Mouse (Mus musculus) left cerebral cortex, adult 18-20 months (tissue): Measurements from ENCODE around the gene Tnrc6a. TPM values are rescaled to one million over a fixed set of nuclear protein-coding genes. Genes with fewer than 3 reads are reported as not detected.
"Not testable (repeated sequence)": the region's sequence is repeated elsewhere in the genome, so short reads cannot be mapped to it uniquely, and the experiment has no call there.

Source experiments
- DNase-seq, 2 experiments: peaks; one replicate each; pipeline ENCODE4 v3.0.0; 2021 to 2022; ENCODE audit warnings: low spot score in 2 of 2, mixed read lengths in 1 of 2
- long read RNA-seq, 2 experiments: library from polyadenylated mRNA; stranded (forward); transcript quantifications; one replicate each; pipeline ENCODE4 v2.0.0; 2021
- total RNA-seq, 2 experiments: library from RNA; stranded (reverse); gene quantifications; 2 replicates each; pipeline ENCODE4 v1.2.3; 2021

Tnrc6a gene
- total RNA-seq = 10 to 100 TPM; 51.5 to 52.9 TPM
- long read RNA-seq, experiment 1, full-length matches to known transcripts = 1 of 18 reads
- long read RNA-seq, experiment 1, partial matches to known transcripts = 12 of 18 reads
- long read RNA-seq, experiment 1, other reads (novel, unspliced or antisense) = 5 of 18 reads
- long read RNA-seq, experiment 2, full-length matches to known transcripts = 2 of 8 reads
- long read RNA-seq, experiment 2, partial matches to known transcripts = 1 of 8 reads
- long read RNA-seq, experiment 2, other reads (novel, unspliced or antisense) = 5 of 8 reads

DNA sequence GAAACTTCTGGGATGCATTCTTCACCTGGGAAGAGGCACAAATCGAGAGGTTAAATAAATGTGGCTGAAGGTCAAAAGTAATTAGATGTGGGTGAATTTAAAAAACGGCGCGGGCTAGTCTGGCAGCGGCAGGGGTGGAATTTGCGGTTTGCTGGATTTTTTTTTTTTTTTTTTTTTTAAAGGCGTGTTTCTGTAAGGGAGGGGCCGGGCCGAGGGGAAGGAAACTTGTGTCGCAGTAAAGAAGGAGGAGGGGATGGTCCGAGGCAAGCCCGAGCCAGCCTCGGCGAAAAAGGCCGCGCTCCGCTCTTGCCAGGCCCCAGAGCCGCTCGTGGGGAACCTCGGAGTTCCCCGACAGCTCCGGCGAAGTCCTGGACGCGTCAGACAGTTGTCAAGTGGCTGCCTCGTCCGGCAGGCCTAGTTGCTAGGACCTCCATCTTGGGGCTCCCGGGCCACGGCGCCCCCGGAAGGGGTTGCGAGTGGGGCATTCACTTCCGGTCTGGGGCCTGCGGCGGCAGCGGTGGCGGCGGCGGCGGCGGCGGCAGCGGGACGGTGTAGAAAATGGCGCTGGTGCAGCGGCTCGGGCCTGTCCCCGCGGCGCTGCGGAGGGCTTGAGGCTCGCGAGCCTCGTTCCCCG lies at the start of gene Tnrc6a:
TSS of gene Tnrc6a (plus strand) at position 221 of the 634 bp plus-strand sequence.
- DNase-seq = peak; percentile 89 to 93

- no peak for DNase-seq
These were observed 41.4 kb upstream of the Tnrc6a start for GRCm38 (mm10) chr7:123082236-123082635.

- DNase-seq = peak; percentile 36 to 46
These were observed 40.1 kb upstream of the Tnrc6a start for GRCm38 (mm10) chr7:123083441-123084123.

- DNase-seq = peak; percentile 75 to 82
These were observed 39.4 kb upstream of the Tnrc6a start for GRCm38 (mm10) chr7:123084180-123084691.

DNA sequence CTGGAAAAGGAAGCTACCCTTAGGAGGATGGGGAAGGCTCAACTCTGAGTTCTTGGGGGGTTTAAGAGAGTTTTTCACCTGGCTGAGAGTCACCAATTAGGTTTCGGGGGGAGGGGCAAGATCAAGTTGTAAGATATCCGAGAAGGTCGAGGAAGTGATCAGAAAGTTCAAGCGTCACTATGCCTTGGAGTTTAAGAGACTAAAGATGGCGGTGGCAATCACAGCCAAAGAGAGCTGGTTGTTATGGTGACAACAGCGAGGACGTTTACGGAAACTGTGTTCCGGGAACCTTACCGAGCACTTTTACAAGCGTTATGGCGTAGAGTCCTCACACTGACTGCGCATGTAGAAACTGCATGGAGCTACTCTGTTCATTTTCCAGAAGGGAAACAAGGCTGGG lies 39.0 kb upstream of the Tnrc6a start:
- DNase-seq = peak; percentile 30 to 36

DNA sequence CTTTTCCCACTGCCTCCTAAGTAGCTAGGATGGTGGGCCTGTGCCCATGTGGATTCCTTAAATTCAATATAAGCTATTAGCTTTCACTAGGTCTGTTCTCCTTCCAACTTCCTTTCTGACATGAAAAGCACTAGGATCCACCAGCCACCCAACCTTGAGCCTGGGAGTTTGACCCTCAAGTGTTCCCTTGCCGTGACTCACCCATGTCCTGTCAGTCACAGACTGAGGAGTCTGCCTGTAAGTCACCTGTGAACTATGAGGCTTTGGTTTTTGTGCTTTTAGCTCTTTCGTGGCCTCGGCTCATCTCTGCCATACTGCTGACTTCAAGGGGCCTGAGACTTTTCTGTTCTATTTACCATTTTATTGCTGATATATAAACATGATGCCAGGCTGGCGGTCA lies 34.8 kb upstream of the Tnrc6a start:
- DNase-seq = no peak

DNA sequence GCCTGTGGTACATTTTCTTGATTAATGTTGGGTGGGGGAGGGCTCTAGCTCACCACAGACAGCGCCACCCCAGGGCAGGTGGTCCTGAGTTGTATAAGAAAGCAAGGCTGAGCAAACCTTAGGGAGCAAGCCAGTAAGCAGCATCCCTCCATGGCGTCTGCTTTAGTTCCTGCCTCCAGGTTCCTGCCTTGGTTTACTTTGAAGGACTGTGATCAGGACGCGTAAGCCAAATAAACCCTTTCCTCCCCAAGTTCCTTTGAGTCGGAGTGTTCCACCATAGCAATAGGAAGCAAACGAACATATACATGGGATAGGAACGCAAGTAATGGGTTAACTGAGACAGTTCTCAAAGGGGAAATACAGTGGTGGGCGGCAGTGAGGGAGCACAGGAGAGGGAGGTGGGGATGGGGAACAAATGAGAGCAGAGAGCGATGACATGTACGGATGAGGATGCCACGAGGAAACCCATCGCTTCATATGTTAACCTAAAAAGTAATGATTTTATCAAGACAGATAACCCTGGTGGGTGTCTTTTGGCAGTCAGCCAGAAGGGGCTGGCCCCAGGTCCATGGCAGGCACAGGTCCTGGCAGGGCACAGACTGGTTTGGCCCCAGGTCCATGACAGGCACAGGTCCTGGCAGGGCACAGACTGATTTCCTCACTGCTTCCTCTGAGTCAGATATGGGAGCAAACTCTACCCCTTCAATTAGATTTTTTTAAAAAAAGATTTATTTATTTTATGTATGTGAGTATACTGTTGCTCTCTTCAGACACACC lies 27.2 kb upstream of the Tnrc6a start:
- DNase-seq = no peak

GRCm38 (mm10) chr7:123097891-123098750 lies 25.6 kb upstream of the Tnrc6a start:
- DNase-seq = peak; percentile 50 to 61

DNA sequence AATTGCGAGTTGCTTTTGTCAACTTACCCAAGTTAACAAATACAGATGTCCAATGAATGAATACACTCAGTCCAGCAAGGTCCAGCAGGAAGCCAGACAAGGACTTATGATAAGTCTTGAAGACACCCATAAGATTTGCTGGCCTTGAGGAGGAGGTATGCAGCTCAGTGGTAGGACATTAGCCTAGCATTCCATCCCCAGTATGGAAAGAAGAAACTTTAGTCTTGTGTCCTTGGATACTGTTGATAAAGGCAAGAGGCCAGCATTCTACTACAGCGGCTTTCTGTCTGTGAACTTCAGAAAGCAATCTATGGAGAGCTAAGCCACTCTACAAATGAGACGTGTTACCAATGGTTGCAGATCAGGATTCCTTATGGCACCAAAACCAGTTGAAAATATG lies 22.4 kb upstream of the Tnrc6a start:
- no peak for DNase-seq

DNA sequence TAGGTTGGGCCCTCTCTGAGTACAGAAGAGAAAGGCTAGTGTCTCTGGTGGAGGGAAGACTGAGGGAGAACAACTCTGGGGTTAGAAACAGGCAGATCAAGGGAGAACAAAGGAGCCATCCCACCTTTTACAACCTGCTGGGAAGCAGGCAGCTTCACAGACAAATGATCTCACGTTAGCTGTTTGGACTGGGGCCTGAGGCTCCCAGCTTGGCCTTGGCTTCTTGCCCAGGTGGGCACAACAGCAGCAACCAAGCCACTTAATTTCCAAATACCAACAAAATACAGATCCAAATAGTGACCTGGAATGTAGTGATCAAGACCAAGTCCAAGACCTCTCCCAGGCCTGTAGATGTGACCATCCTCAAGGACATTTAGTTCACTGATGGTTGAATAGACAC lies 18.3 kb upstream of the Tnrc6a start:
- DNase-seq = not testable (repeated sequence)

DNA sequence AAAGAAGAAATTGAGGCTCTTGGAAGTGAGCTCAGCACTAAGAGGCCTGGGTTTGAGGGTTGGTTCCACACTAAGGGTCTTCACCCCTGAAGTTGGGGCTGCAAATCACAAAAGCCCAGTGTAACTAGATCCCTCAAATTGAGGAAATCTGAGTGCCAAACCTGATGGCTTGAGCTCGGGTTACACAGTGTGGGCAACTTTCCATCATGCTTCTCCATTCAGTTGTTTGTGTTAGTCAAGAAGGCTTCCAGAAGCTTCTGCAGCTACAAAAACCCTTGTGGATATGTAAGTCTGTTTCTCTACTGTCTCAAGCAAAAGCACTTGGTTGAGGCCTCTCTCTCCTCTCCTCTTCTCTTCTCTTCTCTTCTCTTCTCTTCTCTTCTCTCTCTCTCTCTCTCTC lies 17.8 kb upstream of the Tnrc6a start:
- DNase-seq = no peak

DNA sequence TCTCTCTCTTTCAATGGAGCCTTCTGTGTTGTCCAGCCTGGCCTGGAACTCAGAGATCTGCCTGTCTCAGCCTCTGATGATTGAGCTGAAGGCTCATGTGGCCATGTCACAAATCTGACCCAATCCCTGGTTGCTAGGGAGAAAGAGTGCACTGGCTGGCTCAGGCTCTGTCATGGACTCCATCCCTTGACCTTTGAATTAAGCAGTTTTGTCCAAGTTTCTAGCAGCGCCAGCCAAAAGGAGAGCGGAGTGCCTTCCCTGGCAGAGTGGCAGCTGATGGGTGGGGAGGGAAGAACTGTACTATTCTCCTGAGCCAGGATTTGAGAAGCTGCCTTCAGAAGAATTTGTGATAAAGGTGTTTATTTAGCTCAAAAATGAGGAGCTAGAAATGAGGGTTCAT lies 17.4 kb upstream of the Tnrc6a start:
- DNase-seq = no peak

- peak; percentile 10 to 20 for DNase-seq
These were observed 15.3 kb upstream of the Tnrc6a start for GRCm38 (mm10) chr7:123108058-123109055.

DNA sequence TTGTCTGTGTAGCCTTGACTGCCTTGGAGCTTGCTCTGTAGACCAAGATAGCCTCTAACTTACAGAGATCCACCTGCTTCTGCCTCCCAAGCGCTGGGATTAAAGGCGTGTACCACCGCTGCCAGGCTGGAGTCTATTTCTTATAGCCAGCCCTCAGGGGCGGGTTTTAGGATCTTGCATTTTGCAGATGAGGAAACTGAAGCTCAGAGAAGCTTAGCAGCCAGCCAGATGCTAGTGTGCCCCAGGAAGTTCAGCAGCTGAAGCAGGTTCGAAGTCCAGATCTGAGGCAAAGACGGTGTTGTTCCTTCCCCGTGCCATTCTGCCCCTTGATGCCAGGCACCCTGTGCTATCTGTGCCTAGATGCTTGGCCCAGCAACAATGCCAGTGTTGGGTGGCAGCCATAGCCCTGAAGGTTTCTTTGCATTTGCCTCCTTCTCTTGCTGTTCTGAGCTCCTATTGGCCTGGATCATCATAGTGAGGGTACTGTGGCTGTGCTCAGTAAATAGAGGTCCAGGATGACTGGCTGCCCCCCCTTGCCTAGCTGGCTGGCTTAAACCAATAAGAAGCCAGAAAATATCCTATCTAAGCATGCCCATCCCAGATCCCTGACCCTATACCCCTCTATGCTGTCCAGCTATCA lies 14.2 kb upstream of the Tnrc6a start:
- DNase-seq = no peak

GRCm38 (mm10) chr7:123110135-123110534 lies 13.6 kb upstream of the Tnrc6a start:
- DNase-seq = no peak

GRCm38 (mm10) chr7:123113590-123113989 lies 10.1 kb upstream of the Tnrc6a start:
- DNase-seq = peak; percentile 25 to 43

DNA sequence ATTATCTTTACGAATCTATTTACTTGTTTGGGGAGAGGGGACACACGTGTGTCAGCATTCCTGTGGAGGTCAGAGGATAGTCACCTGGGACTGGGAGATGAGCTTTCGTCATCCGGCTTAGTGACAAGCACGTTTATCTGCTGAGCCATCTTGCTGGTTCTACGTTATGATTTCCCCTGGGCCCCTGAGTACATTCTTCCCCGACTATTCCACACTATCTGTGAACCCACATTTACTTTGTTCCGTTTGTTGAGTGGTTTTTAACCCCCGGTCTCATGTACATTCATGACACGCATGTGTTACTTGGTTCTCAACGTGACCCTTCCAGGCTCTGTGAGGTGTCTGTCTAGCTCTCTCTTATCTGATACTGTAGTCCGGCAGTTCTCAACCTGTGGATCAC lies 6.9 kb upstream of the Tnrc6a start:
- no peak for DNase-seq

- DNase-seq = no peak
These were observed 6.5 kb upstream of the Tnrc6a start for GRCm38 (mm10) chr7:123117209-123117608.

- no peak for DNase-seq
These were observed 3.2 kb upstream of the Tnrc6a start for GRCm38 (mm10) chr7:123120516-123120915.
